Mouse (Mus musculus): ENCODE results near the gene Cldn14.

- TF ChIP-seq MAX (IDR thresholded peaks at IDR 0.05), result no peak
- no peak for TF ChIP-seq CTCF (IDR thresholded peaks at IDR 0.05; ENCODE audit: control insufficient read depth, insufficient read depth, insufficient read length)
These were observed 28.6 kb upstream of the Cldn14 start for GRCm38 (mm10) chr16:94037280-94037679.

Data from C2C12 (cell line).